Mouse (Mus musculus) liver (tissue): Measurements from ENCODE around the gene Tpsg1.
A peak's percentile ranks its signal among the peaks of the same experiment; 100 is the strongest.

Source experiments
- DNase-seq: peaks from one replicate; pipeline ENCODE4 v3.0.0-alpha.2; 2020; ENCODE audit warnings: mixed read lengths

The Tpsg1 gene

GRCm38 (mm10) chr17:25368973-25369372 lies at the start of gene Tpsg1:
Gene Tpsg1, plus strand, starts transcription at chr17:25369273.
- DNase-seq = no peak

- no peak for DNase-seq
These were observed 48.3 kb upstream of the Tpsg1 start for GRCm38 (mm10) chr17:25320819-25321218.

- DNase-seq = peak; percentile 30
These were observed 46.1 kb upstream of the Tpsg1 start for GRCm38 (mm10) chr17:25322930-25323329.

GRCm38 (mm10) chr17:25332321-25332720 lies 36.8 kb upstream of the Tpsg1 start:
- no peak for DNase-seq

- peak; percentile 70 for DNase-seq
These were observed 35.1 kb upstream of the Tpsg1 start for GRCm38 (mm10) chr17:25333943-25334342.

- DNase-seq = peak; percentile 20
These were observed 30.9 kb upstream of the Tpsg1 start for GRCm38 (mm10) chr17:25338218-25338617.

- DNase-seq = no peak
These were observed 29.1 kb upstream of the Tpsg1 start for GRCm38 (mm10) chr17:25340003-25340402.

- DNase-seq = peak; percentile 42
These were observed 27.6 kb upstream of the Tpsg1 start for GRCm38 (mm10) chr17:25341490-25341889.

GRCm38 (mm10) chr17:25345462-25345861 lies 23.6 kb upstream of the Tpsg1 start, which contains the start of gene Tpsab1:
Gene Tpsab1, minus strand, starts transcription at chr17:25345562.
- no peak for DNase-seq

- DNase-seq = no peak
These were observed 7.8 kb upstream of the Tpsg1 start for GRCm38 (mm10) chr17:25361291-25361690.

GRCm38 (mm10) chr17:25363726-25364125 lies 5.3 kb upstream of the Tpsg1 start:
- DNase-seq = peak; percentile 58

- DNase-seq = no peak
These were observed 3.1 kb upstream of the Tpsg1 start, which contains the start of gene Tpsb2 for GRCm38 (mm10) chr17:25366005-25366404. Gene Tpsb2, plus strand, starts transcription at chr17:25366305.

GRCm38 (mm10) chr17:25372491-25372890 lies 3.4 kb downstream of the Tpsg1 start:
- DNase-seq = no peak

GRCm38 (mm10) chr17:25374011-25374410 lies 4.9 kb downstream of the Tpsg1 start:
- DNase-seq = no peak

GRCm38 (mm10) chr17:25394526-25394925 lies 25.5 kb downstream of the Tpsg1 start:
- DNase-seq = no peak

GRCm38 (mm10) chr17:25397804-25398519 lies 28.9 kb downstream of the Tpsg1 start:
- peak; percentile 75 for DNase-seq

GRCm38 (mm10) chr17:25398520-25398838 lies 29.4 kb downstream of the Tpsg1 start:
- DNase-seq = no peak

GRCm38 (mm10) chr17:25400443-25400842 lies 31.4 kb downstream of the Tpsg1 start:
- DNase-seq = peak; percentile 57

- DNase-seq = no peak
These were observed 32.4 kb downstream of the Tpsg1 start for GRCm38 (mm10) chr17:25401491-25401890.

- DNase-seq = no peak
These were observed 33.2 kb downstream of the Tpsg1 start for GRCm38 (mm10) chr17:25402224-25402623.

GRCm38 (mm10) chr17:25404190-25404589 lies 35.1 kb downstream of the Tpsg1 start:
- no peak for DNase-seq

GRCm38 (mm10) chr17:25405224-25405895 lies 36.3 kb downstream of the Tpsg1 start:
- peak; percentile 54 for DNase-seq

GRCm38 (mm10) chr17:25406011-25406441 lies 37.0 kb downstream of the Tpsg1 start:
- no peak for DNase-seq

GRCm38 (mm10) chr17:25407352-25407751 lies 38.3 kb downstream of the Tpsg1 start:
- DNase-seq = no peak
